Mouse (Mus musculus) heart, postnatal 10 days (tissue): ENCODE measurements around the gene Rab8a. TPM values are rescaled to one million over a fixed set of nuclear protein-coding genes. Genes with fewer than 3 reads are reported as not detected.
A peak's percentile ranks its signal among the peaks of the same experiment; 100 is the strongest.

Source experiments
- DNase-seq, 2 experiments: peaks; one replicate each; pipeline ENCODE4 v3.0.0; 2021
- intact Hi-C: fragments of 180-260 bp; cut with DNase I; formaldehyde crosslinking; loops from one replicate; pipeline ENCODE4 v1.15.1; 2025
- total RNA-seq, 2 experiments: library from RNA; stranded (reverse); gene quantifications; 2 replicates each; pipeline ENCODE4 v1.2.3; 2021

Rab8a gene
- total RNA-seq, 2 experiments from 2014 or later: 38.3 to 42.8 TPM

DNA sequence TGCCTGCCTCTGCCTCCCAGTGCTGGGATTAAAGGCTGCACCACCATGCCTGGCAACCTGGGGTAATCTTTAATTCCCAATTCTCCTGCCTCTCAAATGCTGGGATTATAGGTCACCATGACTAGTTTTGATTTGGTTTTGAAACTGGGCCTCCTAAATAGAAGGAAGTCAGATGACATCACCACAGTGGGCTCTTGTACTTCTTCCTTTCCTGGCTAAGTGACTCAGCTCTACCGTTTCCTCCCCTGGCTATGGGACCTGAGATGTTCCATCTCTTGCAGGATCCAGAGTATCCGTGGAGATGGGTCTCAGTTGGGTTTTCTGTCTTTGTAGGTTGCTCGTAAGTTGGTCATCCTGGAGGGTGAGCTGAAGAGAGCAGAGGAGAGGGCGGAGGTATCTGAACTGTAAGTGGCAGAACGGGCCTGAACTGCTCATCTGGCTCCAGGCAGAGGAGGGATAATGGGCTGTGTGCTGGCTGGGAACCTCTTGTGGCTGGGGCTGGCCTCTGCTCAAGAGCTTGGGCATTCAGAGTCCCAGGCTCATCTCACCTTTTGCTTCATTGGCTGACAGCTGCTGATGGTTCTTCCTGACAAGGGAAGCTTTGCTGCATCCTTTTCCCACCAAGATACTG lies 16.5 kb upstream of the Rab8a start:
- intact Hi-C loops: no loop called here
- DNase-seq: no peak

DNA sequence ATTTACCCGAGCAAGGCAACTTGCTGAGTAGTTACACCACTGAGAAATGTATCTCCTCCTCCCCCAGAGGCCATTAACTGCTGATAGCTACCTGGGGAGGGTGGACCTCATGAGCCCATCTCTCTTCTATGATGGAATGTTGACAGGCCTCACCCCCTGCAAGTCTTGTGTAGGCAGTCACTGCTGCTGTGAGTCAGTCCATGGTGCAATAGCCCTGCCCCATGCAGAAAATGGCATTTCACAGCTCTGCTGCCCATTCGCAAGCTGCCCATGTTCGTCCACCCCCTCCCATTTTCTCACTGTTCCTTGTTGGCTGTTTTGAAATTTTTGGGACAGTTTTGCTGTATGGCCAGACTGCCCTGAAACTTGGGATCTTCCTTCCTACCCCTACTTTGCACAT lies 15.5 kb upstream of the Rab8a start:
- intact Hi-C loops: no loop called here
- DNase-seq: no peak

DNA sequence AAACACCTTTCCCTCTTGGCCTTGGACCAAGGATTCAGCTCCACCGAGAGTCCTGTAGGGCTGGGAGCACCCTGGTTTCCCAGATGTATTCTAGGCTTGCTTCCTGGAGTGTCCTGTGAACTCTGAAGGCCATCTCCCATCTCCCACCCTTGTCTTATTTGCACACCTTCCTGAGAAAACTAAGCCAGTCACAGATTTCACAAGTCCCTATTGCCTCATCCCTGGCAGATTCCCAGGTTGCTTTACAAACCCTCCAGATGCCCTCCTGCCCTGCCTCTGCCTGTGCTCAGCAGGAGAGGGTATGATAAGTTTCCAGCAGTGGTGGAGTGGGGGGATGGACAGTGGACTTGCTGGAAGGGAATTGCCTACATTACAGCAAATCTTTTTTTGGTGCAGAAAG lies 14.9 kb upstream of the Rab8a start:
- intact Hi-C loops: no loop called here
- peak in 1 of 2 experiments; percentile 23 for DNase-seq

DNA sequence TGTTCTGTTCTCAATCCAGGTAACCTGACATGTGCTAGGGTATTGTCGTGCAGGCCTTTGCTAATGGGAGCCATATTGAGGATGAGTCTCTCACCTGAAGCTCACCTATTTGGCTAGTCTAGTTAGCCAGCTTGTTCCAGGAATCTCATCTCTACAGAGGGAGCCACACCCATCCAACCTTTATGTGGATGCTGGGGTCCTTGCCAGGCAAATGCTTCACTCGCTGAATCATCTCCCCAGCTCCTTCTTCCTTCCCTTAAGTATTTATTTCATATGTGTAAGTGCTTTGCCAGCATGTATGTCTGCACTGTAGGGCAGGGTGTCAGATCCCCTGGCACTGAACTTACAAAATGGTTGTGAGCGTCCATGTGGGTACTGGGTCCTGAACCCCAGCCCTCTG lies 14.4 kb upstream of the Rab8a start:
- intact Hi-C loops: no loop called here
- DNase-seq: no peak

DNA sequence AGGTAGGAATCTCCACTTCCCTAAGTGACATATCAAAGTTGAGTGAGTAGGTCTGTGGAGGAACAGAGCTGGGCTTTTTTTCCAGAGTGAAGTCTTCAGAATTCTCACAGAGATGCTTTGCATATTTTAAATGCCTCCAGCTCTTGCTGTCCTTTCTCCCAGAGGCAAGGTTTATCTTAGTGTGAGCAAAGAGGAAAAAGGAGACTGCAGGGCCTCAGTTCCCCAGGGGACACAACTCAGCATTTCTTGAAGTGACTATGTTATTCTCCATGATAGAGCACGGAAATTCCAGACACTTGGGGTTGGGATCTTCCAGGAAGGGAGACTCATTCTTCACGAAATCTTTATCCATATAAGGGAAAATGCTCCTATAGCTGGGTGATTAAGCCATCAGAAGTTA lies 13.7 kb upstream of the Rab8a start:
- no peak for DNase-seq
- intact Hi-C loops: no loop called here

DNA sequence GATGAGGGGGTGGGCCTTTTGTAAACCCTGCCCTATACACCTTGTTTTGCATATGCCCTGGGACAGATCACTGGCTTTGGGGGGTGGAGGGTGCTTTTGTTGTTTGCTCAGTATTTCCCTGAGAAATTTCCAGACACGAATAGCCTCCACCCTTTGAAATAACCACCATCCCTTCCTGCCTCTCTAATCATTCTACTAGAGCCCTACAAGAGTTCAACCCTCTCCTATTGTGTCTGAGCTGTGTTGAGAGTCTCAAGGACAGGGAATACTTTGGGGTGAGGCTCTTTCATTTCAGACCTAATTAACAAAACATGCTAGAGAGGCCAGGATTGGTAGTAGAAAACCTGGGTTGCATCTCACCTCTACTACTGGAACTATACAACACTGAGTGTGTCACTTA lies 11.9 kb upstream of the Rab8a start:
- intact Hi-C loops: no loop called here
- no peak for DNase-seq

DNA sequence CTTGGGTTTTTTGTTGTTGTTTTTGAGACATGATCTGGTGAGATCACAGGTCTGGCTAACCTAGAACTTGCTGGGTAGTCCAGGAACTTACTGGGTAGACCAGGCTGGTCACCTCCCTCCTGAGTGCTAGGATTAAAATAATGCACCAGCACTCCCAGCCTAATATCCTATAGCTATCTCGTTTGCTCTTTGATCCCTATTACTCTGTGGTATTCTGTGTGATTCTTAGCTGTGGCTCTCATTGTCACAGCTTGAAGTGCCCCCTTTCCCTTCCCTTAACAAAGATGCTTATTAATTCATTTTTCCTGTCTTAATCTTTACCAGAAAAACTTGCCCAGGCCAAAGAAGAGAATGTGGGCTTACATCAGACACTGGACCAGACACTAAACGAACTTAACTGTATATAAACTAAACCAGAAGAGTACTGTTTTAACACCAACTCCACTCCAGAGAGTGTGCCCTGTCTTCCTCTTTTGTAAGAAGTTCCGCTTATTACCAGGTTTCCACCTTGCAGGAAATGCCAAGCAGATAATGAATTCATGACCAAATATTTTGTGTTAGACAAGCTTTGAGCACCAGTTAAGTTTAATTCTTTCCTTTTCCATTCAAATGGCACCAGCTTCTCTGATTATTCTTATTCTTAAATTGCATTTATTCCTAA lies 9.5 kb upstream of the Rab8a start:
- intact Hi-C loops: no loop called here
- no peak for DNase-seq

DNA sequence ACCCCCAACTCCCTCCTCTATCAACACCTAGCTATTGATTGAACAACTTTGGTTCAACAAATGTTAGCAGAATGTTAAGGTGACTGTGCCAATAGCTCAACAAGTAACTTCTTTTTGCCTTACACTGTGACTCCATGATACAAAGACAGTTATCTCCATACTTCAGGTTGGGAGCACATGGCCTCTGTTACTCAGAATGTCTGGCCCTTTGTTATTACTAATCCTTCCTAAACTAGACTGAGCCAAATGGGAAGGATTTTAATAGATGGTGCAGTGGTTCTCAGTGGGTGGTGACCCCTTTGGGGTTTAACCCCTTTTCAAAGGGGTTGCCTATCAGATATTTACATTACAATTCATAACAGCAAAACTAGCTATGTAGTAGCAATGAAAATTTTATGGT lies 7.6 kb upstream of the Rab8a start:
- intact Hi-C loops: no loop called here
- DNase-seq: no peak

DNA sequence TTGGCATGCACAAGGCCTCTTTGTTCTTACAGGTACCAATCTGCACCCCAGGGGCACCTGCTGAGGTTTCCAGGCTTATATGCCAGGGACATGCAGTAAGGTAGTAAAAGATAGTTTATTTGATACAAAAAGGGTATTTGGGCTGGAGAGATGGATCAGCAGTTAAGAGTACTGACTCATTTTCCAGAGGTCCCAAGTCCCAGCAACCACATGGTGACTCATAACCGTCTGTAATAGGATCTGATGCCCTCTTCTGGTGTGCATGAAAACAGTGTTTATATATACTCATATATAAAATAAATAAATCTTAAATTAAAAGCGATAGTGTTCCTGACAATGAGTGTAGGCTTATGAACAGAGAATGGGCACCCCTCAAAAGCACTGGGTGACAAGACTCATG lies 2.9 kb upstream of the Rab8a start:
- no peak for DNase-seq
- intact Hi-C loops: no loop called here

DNA sequence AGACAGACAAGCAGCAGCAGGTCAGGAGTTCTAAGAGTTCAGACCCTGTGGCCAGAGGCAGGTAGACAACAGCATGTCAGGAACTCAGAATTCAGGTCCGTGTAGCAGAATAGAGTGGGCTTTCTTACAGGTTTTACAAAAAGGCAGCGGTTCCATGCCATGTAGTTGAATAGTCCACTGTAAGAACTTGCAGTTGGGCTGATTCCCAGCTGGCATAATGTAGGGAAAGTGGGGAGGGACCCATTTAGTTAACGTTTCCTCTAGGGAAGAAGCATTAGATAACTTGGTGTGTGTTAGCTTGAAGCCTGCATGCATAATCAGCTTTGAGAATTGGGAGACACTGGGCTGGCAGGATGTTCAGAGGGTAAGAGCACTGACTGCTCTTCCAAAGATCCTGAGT lies 2.3 kb upstream of the Rab8a start:
- intact Hi-C loops: no loop called here
- DNase-seq: no peak

DNA sequence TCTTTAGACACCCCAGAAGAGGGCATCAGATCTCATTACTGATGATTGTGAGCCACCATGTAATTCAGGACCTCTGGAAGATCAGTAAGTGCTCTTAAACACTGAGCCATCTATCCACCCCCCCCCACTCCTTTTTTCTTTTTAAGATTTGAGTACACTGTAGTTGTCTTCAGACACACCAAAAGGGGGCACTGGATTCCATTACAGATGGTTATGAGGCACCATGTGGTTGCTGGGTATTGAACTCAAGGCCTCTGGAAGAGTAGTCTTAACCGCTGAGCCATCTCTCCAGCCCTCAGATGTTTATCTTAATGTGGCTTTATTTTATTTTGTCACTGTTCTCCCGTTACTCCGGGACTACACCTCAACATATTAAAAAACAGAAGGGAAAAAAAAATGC lies 993 bp upstream of the Rab8a start:
- intact Hi-C loops: no loop called here

DNA sequence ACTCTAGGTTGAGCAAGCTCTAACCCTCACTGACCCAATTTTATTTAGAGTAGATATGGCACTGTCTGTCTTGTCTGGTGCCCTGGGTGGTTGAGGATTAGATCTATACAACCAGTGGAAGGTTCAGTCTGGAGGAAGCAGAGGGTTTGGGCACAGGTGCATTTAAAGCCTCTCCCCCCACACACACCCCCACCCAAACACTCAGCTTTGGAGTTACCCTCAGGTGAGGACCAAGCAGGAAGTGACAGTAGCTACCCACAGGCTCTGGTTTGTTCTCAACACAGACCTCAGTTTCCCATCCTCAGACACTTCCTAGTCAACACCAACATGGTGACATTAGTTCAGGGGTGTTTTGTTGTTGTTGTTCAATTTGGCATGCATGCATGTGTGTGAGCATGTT lies 1.8 kb downstream of the Rab8a start:
- intact Hi-C loops: no loop called here
- no peak for DNase-seq

More for the DNA sequence above, 993 bp upstream of the Rab8a start:
- DNase-seq: no peak

DNA sequence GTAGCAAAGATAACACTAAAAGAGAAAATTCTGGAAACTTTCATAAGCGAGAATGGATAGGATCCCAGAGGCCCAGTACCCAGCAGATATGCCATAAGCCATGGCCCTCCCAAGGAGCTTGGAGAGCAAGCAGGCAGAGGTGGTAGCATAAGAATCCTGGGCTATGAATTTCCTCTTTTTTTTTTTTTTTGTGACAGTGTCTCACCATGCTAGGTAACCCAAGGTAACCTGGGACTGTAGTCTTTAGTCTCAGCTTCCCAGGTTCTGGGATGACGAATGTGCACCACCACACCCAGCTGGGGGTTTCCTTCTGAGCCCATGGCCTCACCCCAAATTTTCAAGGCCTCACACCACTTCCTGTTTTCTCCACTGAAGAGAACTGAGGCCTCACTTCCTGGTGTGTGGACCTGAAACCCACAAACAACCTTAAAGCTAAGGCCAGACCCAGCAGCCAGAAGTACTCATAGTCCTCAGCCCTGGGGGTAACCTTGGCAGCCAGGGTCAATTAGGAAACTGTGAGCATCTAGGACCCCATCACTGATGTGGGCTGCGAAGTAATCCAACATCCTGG lies 8.2 kb downstream of the Rab8a start:
- intact Hi-C loops: no loop called here
- DNase-seq: no peak

DNA sequence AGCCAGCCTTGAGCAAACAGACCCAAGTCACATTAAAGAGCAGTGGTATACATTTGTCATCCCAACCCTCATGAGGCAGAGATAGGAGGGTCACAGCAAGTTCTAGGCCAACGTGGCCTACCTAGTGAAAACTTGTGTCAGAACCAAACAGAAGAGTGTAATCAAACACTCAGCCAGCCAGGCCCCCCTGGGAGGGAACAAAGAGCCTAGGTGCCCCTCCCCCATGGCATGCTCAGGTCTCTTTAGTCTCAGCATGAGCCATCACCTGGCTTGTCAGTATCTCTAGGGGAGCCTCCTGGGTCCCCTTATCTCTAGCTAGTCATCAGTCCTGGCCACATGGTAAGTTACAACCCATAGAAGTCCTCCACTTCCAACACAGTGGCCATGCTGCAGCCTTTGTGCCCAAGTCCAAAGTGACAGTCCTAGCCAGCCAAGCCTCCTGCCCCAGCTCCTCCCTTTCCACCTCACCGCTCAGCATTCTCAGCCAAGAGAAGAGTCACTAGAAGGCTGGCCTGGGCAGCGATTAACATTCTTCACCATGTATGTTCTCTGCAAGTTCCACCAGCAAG lies 8.8 kb downstream of the Rab8a start:
- intact Hi-C loops: no loop called here

DNA sequence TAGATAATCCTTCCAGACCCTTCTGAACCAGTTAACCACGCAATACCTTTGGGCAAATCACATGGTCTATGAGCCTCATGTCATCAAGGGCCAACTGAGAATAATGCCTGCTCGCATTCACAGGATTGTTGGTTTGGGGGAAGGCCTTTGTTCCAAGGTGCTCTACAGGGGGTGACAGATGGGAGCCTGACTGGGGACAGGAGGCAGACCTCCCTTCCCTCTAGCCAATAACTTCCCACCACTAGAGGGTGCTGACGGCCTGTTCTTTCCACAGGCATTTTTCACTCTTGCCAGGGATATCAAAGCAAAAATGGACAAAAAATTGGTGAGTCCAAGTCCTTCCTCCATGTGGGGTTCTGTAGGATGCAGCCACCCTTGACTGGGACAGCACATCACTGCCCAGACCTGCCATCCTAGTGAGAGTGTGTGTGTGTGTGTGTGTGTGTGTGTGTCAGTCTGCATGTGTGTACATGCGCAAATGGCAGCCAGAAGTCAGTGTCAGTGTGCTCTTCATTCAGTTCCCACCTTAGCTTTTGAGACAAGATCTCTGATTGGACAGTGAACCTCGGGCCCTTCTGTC lies 16.4 kb downstream of the Rab8a start:
- intact Hi-C loops: loop anchor here (1.0 to 5.0 kb wide), 5 partner anchors 40 to 300 kb away; partner anchors contain the start of genes Ap1m1, Cherp and Fam32a
- DNase-seq: peak; percentile 83 to 92

More for the DNA sequence above, 8.8 kb downstream of the Rab8a start:
- DNase-seq: no peak

DNA sequence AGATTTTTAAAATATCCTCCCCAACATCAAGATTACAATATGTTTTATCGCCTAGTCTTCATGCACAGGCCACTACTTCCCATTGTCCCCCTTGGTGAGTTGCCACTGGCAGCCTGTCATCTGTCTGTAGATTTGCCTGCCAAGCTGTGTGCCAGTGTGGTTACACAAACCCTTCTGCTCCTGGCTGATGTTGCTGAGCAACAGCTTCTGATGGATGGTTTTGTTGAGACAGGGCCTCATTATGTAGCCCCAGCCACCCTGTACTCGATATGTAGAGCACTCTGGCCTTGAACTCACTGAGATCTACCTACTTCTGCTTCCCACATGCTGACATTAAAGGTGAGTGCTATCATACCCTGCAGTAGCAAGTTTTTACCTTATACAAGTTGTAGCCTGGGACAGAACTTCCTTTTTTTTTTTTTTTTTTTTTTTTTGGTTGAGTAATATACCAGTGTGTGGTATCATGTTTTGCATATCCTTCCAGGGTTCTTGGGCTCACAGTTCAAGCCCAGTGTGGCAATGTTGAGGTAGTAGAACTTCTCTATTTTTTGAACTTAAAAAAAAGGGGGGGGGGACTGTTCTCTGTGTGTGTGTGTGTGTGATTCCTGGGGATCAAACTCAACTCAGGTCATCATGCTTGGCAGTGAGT lies 22.7 kb downstream of the Rab8a start:
- no peak for DNase-seq
- intact Hi-C loops: no loop called here

DNA sequence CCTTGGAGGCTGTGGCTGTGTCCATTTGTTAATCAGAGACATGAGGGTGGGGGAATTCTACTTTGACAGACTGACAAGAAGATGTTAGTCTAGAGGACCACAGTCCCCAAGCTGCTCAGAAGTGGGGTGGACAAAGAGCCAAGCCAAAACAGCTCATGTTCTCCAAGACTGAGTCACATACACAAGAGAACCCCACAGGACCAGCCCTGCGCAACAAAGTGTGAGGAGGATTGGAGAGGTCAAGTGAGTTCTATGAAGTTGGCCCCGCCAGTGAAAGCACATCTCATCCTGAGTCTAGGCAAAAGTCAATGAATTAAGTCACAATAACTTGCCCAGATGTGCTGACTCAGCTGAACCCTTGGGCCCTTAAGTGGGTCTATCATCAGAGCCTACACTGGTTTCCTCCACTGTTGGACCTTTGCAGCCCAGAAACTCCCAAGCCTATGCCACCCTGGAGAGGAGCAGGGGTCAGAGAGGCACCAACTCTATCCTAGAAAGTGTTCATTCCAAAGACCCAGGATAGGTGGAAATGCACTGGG lies 26.9 kb downstream of the Rab8a start:
- peak in 1 of 2 experiments; percentile 9 for DNase-seq
- intact Hi-C loops: no loop called here

DNA sequence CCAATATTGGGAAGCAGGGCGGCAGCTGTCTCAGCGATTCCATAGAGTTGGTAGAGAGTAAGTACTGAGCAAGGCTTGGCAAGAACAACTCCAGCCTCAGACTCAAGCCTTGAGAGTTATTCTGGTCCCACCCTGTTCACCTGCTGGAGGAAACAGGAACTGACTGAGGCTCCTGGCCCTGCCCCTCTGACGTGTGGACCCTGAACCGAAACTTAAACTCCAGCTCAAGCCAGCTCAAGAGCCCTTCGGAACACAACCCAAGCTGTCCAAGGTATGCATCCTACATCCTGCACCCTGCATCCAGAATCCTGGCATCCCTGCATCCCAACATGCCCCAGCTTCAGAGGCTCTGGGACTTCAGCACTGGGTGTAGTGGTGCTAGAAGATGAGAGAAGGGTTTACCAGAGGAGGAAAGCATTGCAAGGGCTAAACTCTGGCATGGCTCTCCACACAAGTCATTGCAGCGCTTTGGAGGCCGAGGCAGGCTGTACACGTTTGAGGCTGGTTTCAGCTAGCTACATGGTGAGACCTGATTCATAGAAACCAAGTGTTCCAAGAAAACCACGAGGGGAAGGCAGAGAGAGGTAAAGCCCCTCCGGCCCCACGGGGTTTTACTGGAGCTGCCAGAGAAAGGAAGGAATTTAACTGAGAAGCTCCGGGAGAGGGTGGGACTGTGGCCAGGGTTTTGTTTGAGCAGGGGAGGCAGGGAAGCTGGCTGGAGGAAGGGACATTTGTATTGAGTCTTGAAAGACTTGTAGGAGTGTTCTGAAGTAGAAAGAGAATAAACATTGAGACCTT lies 28.6 kb downstream of the Rab8a start, which contains the start of gene Hsh2d:
Hsh2d (plus strand) TSS at position 222 of the 798 bp plus-strand sequence.
- no peak for DNase-seq
- intact Hi-C loops: no loop called here

DNA sequence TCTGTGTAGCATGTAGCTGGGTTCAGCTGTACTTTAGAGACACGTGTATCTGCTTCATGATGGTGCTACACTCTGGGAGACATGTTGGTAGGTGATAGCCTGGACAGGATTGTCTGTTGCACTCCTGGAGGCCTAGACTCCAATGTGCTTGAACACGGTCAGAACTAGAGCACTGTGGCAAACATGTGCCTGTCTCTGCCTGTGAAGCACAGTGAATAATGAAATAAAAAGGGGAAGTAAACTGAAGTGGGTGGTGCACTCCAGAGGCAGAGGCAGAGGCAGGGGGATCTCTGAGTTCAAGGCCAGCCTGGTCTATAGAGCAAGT lies 29.2 kb downstream of the Rab8a start:
- no peak for DNase-seq
- intact Hi-C loops: no loop called here

DNA sequence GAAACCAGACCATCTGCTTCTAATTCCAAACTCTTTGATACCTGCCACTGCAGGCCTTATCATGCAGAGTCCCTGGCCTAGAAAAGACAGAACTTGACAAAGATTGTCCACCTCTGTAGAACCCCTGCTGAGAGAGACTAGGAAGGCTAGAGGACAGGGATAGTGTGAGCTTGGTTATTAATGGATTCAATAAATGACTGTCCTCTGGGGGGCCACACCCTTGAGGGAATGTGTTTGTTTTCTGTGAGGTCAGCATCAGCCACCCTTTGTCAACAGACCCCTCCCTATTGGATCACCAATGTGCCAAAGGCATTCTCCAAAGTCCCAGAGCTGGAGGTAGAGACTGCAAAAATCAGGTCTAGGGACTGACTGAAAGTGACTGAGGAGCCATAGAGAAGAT lies 31.1 kb downstream of the Rab8a start:
- DNase-seq: no peak
- intact Hi-C loops: no loop called here
